Mouse (Mus musculus) liver, embryonic 11.5 days (tissue): ENCODE data around the gene Insig1. TPM values are rescaled to one million over a fixed set of nuclear protein-coding genes. Genes with fewer than 3 reads are reported as not detected.
A peak's percentile ranks its signal among the peaks of the same experiment; 100 is the strongest.

Experiments
- ATAC-seq: fragments of 200-750 bp; cut with Nextera tagmentation; replicated peaks from 2 replicates; pipeline ENCODE4 v1.8.0; 2017; ENCODE audit warnings: moderate number of reproducible peaks, mild to moderate bottlenecking, moderate TSS enrichment, moderate library complexity; ENCODE audit not compliant: low FRiP score
- DNase-seq: peaks from one replicate; pipeline ENCODE4 v3.0.0-alpha.2; 2017; ENCODE audit warnings: low spot score
- H3K27ac ChIP-seq: fragments of 300-500 bp; sonication (generic); 2 replicates; pipeline ENCODE4 v1.5.1; 2014; ENCODE audit warnings: mild to moderate bottlenecking, low read depth, low read length, control low read depth
- H3K27me3 ChIP-seq: fragments of 300-500 bp; sonication (generic); replicated peaks from 2 replicates; pipeline ENCODE4 v1.6.1; 2014; ENCODE audit warnings: low read length, mixed read lengths; ENCODE audit not compliant: control insufficient read depth, insufficient read depth
- H3K36me3 ChIP-seq: fragments of 300-500 bp; sonication (generic); 2 replicates; pipeline ENCODE4 v1.6.1; 2014; ENCODE audit warnings: mild to moderate bottlenecking, low read length, moderate library complexity, mixed read lengths; ENCODE audit not compliant: control insufficient read depth, insufficient read depth
- H3K4me1 ChIP-seq: fragments of 300-500 bp; sonication (generic); replicated peaks from 2 replicates; pipeline ENCODE4 v1.6.1; 2014; ENCODE audit warnings: low read length, mixed read lengths; ENCODE audit not compliant: control insufficient read depth, insufficient read depth
- H3K4me2 ChIP-seq: fragments of 300-500 bp; sonication (generic); 2 replicates; pipeline ENCODE4 v1.6.1; 2014; ENCODE audit warnings: mild to moderate bottlenecking, control low read depth, moderate library complexity
- H3K4me3 ChIP-seq: fragments of 300-500 bp; sonication (generic); 2 replicates; pipeline ENCODE4 v1.5.1; 2014; ENCODE audit warnings: low read depth, low read length, control low read depth
- H3K9ac ChIP-seq: fragments of 300-500 bp; sonication (generic); 2 replicates; pipeline ENCODE4 v1.6.1; 2014; ENCODE audit warnings: low read depth, low read length, control low read depth
- H3K9me3 ChIP-seq: fragments of 300-500 bp; sonication (generic); 2 replicates; pipeline ENCODE4 v1.6.1; 2016; ENCODE audit warnings: low read length, inconsistent platforms, mixed read lengths; ENCODE audit not compliant: control insufficient read depth
- WGBS: fragments of 180-500 bp; shearing (Covaris S2); extraction: QIAGEN DNeasy Blood & Tissue Kit; methylation state at CpG from one replicate; pipeline ENCODE4 v1.1.7; 2014; 5-methylcytosine and 5-hydroxymethylcytosine counted together
- polyA plus RNA-seq: library from polyadenylated mRNA; unstranded; fragments of >200 nt; fragmentation: Nextera tagmentation; extraction: Ambion mirVana; gene quantifications from 2 replicates; pipeline ENCODE4 v1.2.1, GENCODE M21; 2014

Insig1 gene
- polyA plus RNA-seq, 1 experiment from 2014 or later, result 59.7 TPM

DNA sequence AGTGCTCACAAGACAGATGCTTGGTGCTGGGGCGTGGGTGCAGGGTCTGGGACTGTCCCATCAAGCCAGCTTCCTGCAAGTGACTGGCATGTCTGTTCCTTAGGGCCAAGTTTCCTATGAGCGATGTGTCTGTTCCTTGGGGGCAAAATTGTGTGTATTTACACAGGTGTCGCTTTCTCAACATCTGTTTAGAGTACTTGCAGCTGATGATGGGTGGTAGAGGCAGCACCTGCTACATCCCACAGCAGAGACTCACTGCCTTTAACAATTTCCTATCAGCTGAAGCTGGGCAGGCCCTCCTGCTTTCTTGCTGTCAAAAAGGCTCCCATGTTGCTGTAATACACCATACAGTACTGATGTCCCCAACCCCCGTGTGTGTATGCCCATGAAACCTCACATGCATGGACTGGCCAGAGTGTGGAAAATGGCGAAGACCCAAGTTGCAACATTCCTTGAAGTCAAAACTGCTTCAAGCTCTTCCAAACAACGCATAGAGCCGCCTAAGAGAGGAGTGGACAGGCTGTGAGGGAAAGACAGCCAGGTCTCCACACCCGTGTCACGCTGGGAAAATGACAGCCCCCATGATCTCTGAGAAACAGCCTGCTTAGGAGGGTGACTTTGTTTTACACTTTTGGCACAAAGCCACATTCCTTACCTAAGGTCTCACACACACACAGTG lies 875 bp upstream of the Insig1 start:
- Histone ChIP-seq H3K4me3 (peak overlapping the region; percentile 66), H3K9me3 (no peaks in the 10 kb centered on the region), H3K27me3 (no peaks in the 10 kb centered on the region), H3K4me1 (peaks cover 32% of the 10 kb centered on the region), H3K9ac (peak overlapping the region; percentile 74), H3K36me3 (peaks cover 16% of the 10 kb centered on the region), H3K4me2 (peak overlapping the region; percentile 75), H3K27ac (peak overlapping the region; percentile 68)
- no peak for DNase-seq
- no peak for ATAC-seq
- 43% methylated on average over 9 of the region's 9 CpGs for WGBS

DNA sequence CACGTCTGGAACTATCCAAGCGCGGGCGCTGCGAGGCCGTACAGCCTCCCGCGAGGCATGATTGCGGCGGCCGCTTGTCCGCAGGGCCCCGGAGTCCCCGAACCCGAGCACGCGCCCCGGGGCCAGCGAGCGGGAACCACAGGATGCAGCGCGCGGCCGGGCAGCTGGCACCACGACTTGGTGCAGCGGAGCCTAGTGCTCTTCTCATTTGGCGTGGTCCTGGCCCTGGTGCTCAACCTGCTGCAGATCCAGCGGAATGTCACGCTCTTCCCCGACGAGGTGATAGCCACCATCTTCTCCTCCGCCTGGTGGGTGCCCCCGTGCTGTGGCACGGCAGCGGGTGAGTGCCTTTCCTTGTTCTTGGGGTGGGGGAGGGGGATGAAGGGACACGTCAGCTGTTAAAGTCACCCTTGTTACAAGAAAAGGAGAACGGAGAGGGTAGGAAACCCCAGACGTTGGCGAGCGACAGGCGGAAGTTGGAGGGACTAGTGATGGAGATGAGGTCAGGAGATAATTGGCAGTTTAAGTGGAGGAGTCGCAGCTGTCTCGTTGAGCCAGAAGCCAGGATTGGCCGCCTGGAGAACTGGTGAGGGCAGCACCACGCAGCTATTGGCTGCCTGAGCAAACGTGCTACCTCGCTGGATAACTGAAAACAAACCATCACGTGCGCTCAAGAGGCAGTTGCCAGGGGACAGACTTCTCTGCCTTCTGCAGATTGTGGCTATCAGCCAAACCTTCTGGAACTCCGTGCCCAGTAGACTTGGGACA lies 477 bp downstream of the Insig1 start:
- peaks cover 18% of the 10 kb centered on the region for H3K4me1 ChIP-seq
- DNase-seq (peak; percentile 76), ATAC-seq (peak; percentile 79)
- peaks cover 24% of the 10 kb centered on the region for H3K36me3 ChIP-seq
- no peaks in the 10 kb centered on the region for H3K27me3 ChIP-seq
- peak overlapping the region; percentile 70 for H3K9ac ChIP-seq
- peak overlapping the region; percentile 68 for H3K27ac ChIP-seq
- under 1% methylated on average over 50 of the region's 50 CpGs for WGBS
- H3K9me3 ChIP-seq, result no peaks in the 10 kb centered on the region
- peak overlapping the region; percentile 66 for H3K4me3 ChIP-seq
- peak overlapping the region; percentile 73 for H3K4me2 ChIP-seq

- Histone ChIP-seq H3K9ac (no peak overlapping the region), H3K27me3 (no peaks in the 10 kb centered on the region), H3K9me3 (no peaks in the 10 kb centered on the region), H3K4me3 (no peak overlapping the region), H3K4me2 (no peak overlapping the region), H3K36me3 (peaks cover 15% of the 10 kb centered on the region), H3K4me1 (no peaks in the 10 kb centered on the region), H3K27ac (no peak overlapping the region)
- ATAC-seq (no peak), DNase-seq (no peak)
- 81% methylated on average over 2 of the region's 2 CpGs for WGBS
Measured at GRCm38 (mm10) chr5:28079431-28079830, 8.3 kb downstream of the Insig1 start.

GRCm38 (mm10) chr5:28081127-28081526 lies 10.0 kb downstream of the Insig1 start:
- H3K4me3 ChIP-seq, result no peak overlapping the region
- no peak overlapping the region for H3K4me2 ChIP-seq
- no peaks in the 10 kb centered on the region for H3K9me3 ChIP-seq
- H3K36me3 ChIP-seq, result peaks cover 6% of the 10 kb centered on the region
- DNase-seq, result no peak
- ATAC-seq, result no peak
- WGBS, result 63% methylated on average over 2 of the region's 2 CpGs
- no peaks in the 10 kb centered on the region for H3K4me1 ChIP-seq
- no peaks in the 10 kb centered on the region for H3K27me3 ChIP-seq
- no peak overlapping the region for H3K9ac ChIP-seq
- no peak overlapping the region for H3K27ac ChIP-seq

GRCm38 (mm10) chr5:28081822-28082221 lies 10.7 kb downstream of the Insig1 start:
- WGBS, result 77% methylated on average over 2 of the region's 2 CpGs
- Histone ChIP-seq H3K4me3 (no peak overlapping the region), H3K4me1 (no peaks in the 10 kb centered on the region), H3K9ac (no peak overlapping the region), H3K27me3 (no peaks in the 10 kb centered on the region), H3K27ac (no peak overlapping the region), H3K36me3 (no peaks in the 10 kb centered on the region; the same call in 1 of the 2 replicates), H3K9me3 (no peaks in the 10 kb centered on the region), H3K4me2 (no peak overlapping the region)
- no peak for ATAC-seq
- DNase-seq, result no peak

GRCm38 (mm10) chr5:28082312-28082711 lies 11.1 kb downstream of the Insig1 start:
- H3K9ac ChIP-seq, result no peak overlapping the region
- 71% methylated on average over 4 of the region's 4 CpGs for WGBS
- no peaks in the 10 kb centered on the region for H3K36me3 ChIP-seq
- DNase-seq (no peak), ATAC-seq (no peak)
- H3K4me1 ChIP-seq, result no peaks in the 10 kb centered on the region
- H3K4me2 ChIP-seq, result no peak overlapping the region
- no peaks in the 10 kb centered on the region for H3K27me3 ChIP-seq
- H3K9me3 ChIP-seq, result no peaks in the 10 kb centered on the region
- no peak overlapping the region for H3K27ac ChIP-seq
- no peak overlapping the region for H3K4me3 ChIP-seq

GRCm38 (mm10) chr5:28082796-28083195 lies 11.6 kb downstream of the Insig1 start:
- Histone ChIP-seq H3K4me3 (no peak overlapping the region), H3K9ac (no peak overlapping the region), H3K9me3 (no peaks in the 10 kb centered on the region), H3K4me2 (no peak overlapping the region), H3K36me3 (no peaks in the 10 kb centered on the region), H3K4me1 (no peaks in the 10 kb centered on the region), H3K27ac (no peak overlapping the region), H3K27me3 (no peaks in the 10 kb centered on the region)
- no peak for ATAC-seq
- no peak for DNase-seq
- WGBS, result 62% methylated on average over 3 of the region's 3 CpGs

DNA sequence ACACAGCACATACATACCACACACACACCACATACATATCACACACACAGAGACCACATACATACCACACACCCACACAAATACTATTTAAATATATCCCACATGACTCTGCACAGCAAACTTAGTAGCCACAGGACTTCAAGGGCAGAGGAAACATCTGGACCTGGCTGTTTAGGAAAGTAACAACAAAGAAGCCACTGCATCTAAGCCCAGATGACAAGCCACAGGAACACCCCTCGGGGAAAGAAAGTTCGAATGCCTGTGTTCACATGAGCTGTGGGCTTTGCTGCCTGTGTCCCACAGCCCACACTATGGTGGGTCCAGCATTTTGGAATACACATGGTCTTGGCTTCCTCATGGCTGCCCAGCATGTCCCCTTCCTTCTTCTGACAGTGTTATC lies 13.6 kb downstream of the Insig1 start:
- ATAC-seq, result no peak
- Histone ChIP-seq H3K9me3 (no peaks in the 10 kb centered on the region), H3K4me1 (no peaks in the 10 kb centered on the region), H3K4me2 (no peak overlapping the region), H3K36me3 (no peaks in the 10 kb centered on the region), H3K9ac (no peak overlapping the region), H3K27ac (no peak overlapping the region), H3K27me3 (no peaks in the 10 kb centered on the region; the same call in 1 of the 2 replicates), H3K4me3 (no peak overlapping the region)
- DNase-seq, result no peak
- 76% methylated on average over 2 of the region's 2 CpGs for WGBS

DNA sequence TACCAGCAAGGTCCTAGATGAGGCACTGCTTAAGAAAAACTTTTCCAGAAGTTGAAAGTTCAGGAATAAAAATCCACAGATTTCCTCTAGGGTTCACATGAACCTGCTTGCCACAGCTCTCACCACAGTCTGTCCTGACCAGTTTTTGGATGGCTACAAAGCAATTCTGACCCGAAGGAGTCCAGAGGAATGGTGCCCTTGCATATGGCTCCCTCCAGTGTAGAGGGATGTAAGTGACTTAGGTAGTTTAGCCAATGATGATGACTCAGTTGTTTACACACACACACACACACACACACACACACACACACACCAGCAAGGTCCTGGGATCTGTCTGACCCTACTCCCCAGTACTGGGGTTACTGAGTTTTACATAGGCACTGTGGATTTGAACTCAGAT lies 19.4 kb downstream of the Insig1 start:
- Histone ChIP-seq H3K27ac (no peak overlapping the region), H3K9me3 (no peaks in the 10 kb centered on the region), H3K27me3 (no peaks in the 10 kb centered on the region; the same call in 1 of the 2 replicates), H3K9ac (no peak overlapping the region), H3K4me2 (no peak overlapping the region), H3K36me3 (no peaks in the 10 kb centered on the region), H3K4me3 (no peak overlapping the region), H3K4me1 (no peaks in the 10 kb centered on the region)
- WGBS, result 38% methylated on average over 1 of the region's 1 CpGs
- ATAC-seq, result no peak
- DNase-seq, result no peak
